Mouse (Mus musculus): ENCODE data around the gene Bloc1s1. TPM values are rescaled to one million over a fixed set of nuclear protein-coding genes. Genes with fewer than 3 reads are reported as not detected.

Bloc1s1 gene
- 196 and 213 TPM in 2 replicates for polyA plus RNA-seq (2014; fragmentation: Nextera tagmentation; extraction: Ambion mirVana)

DNA sequence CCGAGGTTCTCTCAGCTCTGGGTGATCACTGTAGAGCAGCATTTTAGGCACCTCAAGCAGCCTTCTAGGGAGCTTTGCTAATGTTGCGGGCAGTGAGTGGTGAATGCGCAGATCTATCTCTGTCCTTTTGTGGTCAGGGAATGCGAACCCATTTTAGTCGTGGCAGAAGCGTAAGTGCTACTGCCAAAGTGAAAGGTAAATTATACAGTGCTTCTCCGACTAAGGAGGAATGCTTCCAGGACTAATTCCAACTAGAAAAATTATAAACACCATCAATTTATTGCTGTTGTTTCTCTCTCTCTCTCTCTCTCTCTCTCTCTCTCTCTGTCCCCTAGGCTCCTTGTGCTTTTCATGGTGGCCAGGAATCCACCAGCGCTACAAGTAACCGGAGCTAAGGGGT lies at the start of gene Bloc1s1:
Gene Bloc1s1, minus strand, starts transcription at position 101 of the 400 bp plus-strand sequence.
- H3K9ac ChIP-seq (replicated peaks; ENCODE audit: low read length), result peak within 1 kb of the TSS; percentile 73
- no peak for ATAC-seq (replicated peaks; ENCODE audit: insufficient number of reproducible peaks, low FRiP score, low TSS enrichment, low read depth)
- no peak for DNase-seq (ENCODE audit: low spot score)
- peak within 1 kb of the TSS; percentile 54 for H3K27ac ChIP-seq (replicated peaks; ENCODE audit: low read depth, low read length)
- H3K9me3 ChIP-seq (replicated peaks; ENCODE audit: control insufficient read depth, low read length), result no peaks in the 10 kb centered on the region
- no peaks in the 10 kb centered on the region for H3K36me3 ChIP-seq (replicated peaks; ENCODE audit: control insufficient read depth, insufficient read depth, low read depth, low read length)
- H3K4me3 ChIP-seq (ENCODE audit: low read depth, low read length), result peak within 1 kb of the TSS; percentile 86
- no peaks in the 10 kb centered on the region; the same call in 1 of the 2 replicates for H3K27me3 ChIP-seq (ENCODE audit: control insufficient read depth, insufficient read depth, low read length)
- no peaks in the 10 kb centered on the region; the same call in 1 of the 2 replicates for H3K4me1 ChIP-seq (ENCODE audit: control insufficient read depth, insufficient read depth, low read length)
- 71% methylated on average over 9 of the region's 9 CpGs for WGBS
- H3K4me2 ChIP-seq (ENCODE audit: low read depth, low read length), result peak within 1 kb of the TSS; percentile 69

DNA sequence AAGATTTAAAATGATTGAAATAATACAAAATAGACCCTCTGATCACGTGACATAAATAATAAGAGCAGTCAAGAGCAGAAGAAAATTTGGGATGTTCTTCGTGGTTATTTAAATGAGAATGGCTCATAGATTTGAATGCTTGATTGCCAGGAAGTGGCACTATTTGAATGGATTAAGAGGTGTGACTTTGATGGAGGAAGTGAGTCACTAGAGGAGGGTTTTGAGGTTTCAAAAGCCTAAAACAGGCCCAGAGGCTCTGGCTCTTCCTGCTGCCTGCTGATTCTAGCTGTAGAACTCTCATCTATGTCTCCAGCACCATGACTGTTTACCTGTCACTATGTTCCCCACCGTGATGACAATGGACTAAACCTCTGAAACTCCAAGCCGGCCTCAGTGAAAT lies 49.0 kb upstream of the Bloc1s1 start:
- no peak for DNase-seq (ENCODE audit: low spot score)
- Histone ChIP-seq H3K27ac (replicated peaks; ENCODE audit: low read depth, low read length) (no peak overlapping the region), H3K4me2 (ENCODE audit: low read depth, low read length) (no peak overlapping the region), H3K9me3 (replicated peaks; ENCODE audit: control insufficient read depth, low read length) (no peaks in the 10 kb centered on the region), H3K36me3 (replicated peaks; ENCODE audit: control insufficient read depth, insufficient read depth, low read depth, low read length) (no peaks in the 10 kb centered on the region), H3K9ac (replicated peaks; ENCODE audit: low read length) (no peak overlapping the region), H3K4me3 (ENCODE audit: low read depth, low read length) (no peak overlapping the region), H3K4me1 (ENCODE audit: control insufficient read depth, insufficient read depth, low read length) (no peaks in the 10 kb centered on the region), H3K27me3 (ENCODE audit: control insufficient read depth, insufficient read depth, low read length) (no peaks in the 10 kb centered on the region)
- 76% methylated on average over 4 of the region's 4 CpGs for WGBS
- ATAC-seq (replicated peaks; ENCODE audit: insufficient number of reproducible peaks, low FRiP score, low TSS enrichment, low read depth), result no peak

DNA sequence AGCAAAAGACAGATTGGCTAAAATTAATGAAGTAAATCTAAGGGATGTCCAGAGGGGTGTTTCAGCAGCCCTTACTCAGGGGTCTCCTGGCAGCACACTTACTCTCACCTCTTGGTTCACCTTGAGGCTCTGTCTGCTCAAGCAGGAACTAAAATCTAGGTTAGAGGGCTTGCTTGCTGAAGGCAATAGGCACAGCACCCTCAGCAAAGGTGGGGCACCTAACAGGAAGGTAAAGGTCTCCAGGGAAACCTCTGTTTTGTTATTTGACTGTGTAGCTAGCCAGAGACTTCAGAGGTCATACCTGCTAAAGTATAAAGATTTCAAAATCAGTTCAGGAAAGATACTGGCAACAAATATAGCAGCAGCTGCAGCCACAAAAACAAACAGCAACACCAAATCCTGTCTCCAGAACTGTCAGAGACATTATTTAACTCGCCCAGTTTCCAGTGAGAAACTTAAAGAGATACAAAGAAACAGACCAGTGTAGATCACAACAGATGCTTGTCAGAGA lies 47.0 kb upstream of the Bloc1s1 start:
- Histone ChIP-seq H3K9ac (replicated peaks; ENCODE audit: low read length) (no peak overlapping the region), H3K27ac (replicated peaks; ENCODE audit: low read depth, low read length) (no peak overlapping the region), H3K27me3 (ENCODE audit: control insufficient read depth, insufficient read depth, low read length) (no peaks in the 10 kb centered on the region), H3K4me1 (ENCODE audit: control insufficient read depth, insufficient read depth, low read length) (no peaks in the 10 kb centered on the region), H3K9me3 (replicated peaks; ENCODE audit: control insufficient read depth, low read length) (no peaks in the 10 kb centered on the region), H3K4me2 (ENCODE audit: low read depth, low read length) (no peak overlapping the region), H3K4me3 (ENCODE audit: low read depth, low read length) (no peak overlapping the region), H3K36me3 (replicated peaks; ENCODE audit: control insufficient read depth, insufficient read depth, low read depth, low read length) (no peaks in the 10 kb centered on the region)
- ATAC-seq (replicated peaks; ENCODE audit: insufficient number of reproducible peaks, low FRiP score, low TSS enrichment, low read depth) (no peak), DNase-seq (ENCODE audit: low spot score) (no peak)
- WGBS, result 58% methylated on average over 1 of the region's 1 CpGs

DNA sequence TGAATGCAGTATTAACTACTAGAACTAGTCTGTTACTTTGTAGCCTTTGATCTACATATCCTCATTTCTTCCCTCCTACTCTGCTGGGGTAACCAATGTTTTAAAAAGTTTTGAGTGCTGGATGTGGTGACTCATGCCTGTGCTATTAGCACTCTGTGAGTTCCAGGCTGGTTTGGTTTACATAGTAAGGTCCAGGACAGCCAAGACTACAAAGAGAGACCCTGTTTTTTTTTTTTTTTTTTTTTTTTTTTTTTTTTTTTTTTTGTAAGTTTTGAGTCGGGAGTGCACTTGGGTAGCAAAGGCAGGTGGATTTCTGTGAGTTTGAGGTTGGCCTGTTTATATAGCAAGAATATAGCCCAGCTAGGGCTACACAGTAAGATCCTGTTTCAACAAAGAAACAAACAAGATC lies 44.5 kb upstream of the Bloc1s1 start:
- Histone ChIP-seq H3K9ac (replicated peaks; ENCODE audit: low read length) (no peak overlapping the region), H3K9me3 (replicated peaks; ENCODE audit: control insufficient read depth, low read length) (no peaks in the 10 kb centered on the region), H3K4me3 (ENCODE audit: low read depth, low read length) (no peak overlapping the region), H3K4me2 (ENCODE audit: low read depth, low read length) (no peak overlapping the region), H3K36me3 (replicated peaks; ENCODE audit: control insufficient read depth, insufficient read depth, low read depth, low read length) (no peaks in the 10 kb centered on the region), H3K27ac (replicated peaks; ENCODE audit: low read depth, low read length) (no peak overlapping the region), H3K27me3 (ENCODE audit: control insufficient read depth, insufficient read depth, low read length) (no peaks in the 10 kb centered on the region), H3K4me1 (ENCODE audit: control insufficient read depth, insufficient read depth, low read length) (no peaks in the 10 kb centered on the region)
- DNase-seq (ENCODE audit: low spot score) (no peak), ATAC-seq (replicated peaks; ENCODE audit: insufficient number of reproducible peaks, low FRiP score, low TSS enrichment, low read depth) (no peak)
- WGBS, result 53% methylated on average over 1 of the region's 1 CpGs

DNA sequence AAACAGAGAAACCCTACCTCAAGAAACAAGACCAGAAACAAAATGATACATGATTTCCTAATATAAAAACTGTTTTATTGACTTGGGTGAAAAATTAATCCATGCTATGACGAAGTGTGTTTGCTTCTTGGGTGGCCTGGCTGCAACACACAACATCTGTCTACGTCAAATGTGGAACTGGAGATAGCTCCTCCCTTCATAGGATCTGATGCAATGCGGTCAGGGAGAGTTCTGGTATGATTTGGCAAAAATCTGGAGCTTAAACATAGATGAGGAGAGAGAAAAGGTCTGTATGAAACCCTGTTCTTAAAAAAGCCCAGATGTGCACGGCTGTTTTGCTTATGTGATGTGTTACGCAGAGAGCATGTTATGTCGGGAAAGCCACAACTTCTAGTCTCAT lies 42.0 kb upstream of the Bloc1s1 start:
- WGBS, result 88% methylated on average over 6 of the region's 6 CpGs
- ATAC-seq (replicated peaks; ENCODE audit: insufficient number of reproducible peaks, low FRiP score, low TSS enrichment, low read depth), result no peak

DNA sequence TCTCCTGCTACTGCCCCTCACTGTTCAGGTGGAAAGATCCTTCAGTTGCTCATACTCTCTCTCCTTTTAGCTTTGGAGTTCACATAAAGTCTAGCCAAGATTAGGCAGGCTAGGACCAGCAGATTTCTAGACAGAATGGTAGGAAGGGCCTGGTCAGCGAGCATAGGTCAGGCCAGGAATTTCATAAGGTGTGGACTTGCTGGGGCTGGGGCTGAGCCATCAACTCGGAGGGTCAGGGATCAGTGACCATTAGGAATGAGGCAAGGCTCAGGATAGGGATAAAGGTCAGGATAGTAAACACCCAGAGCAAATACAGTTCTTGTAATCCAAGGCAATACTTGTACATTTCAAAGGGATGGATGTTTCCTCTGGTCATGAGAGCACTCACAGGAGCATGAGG lies 41.1 kb upstream of the Bloc1s1 start:
- Histone ChIP-seq H3K27ac (replicated peaks; ENCODE audit: low read depth, low read length) (no peak overlapping the region), H3K4me1 (ENCODE audit: control insufficient read depth, insufficient read depth, low read length) (no peaks in the 10 kb centered on the region), H3K27me3 (ENCODE audit: control insufficient read depth, insufficient read depth, low read length) (no peaks in the 10 kb centered on the region), H3K9me3 (replicated peaks; ENCODE audit: control insufficient read depth, low read length) (no peaks in the 10 kb centered on the region), H3K9ac (replicated peaks; ENCODE audit: low read length) (no peak overlapping the region), H3K36me3 (replicated peaks; ENCODE audit: control insufficient read depth, insufficient read depth, low read depth, low read length) (no peaks in the 10 kb centered on the region), H3K4me3 (ENCODE audit: low read depth, low read length) (no peak overlapping the region), H3K4me2 (ENCODE audit: low read depth, low read length) (no peak overlapping the region)
- DNase-seq (ENCODE audit: low spot score) (no peak), ATAC-seq (replicated peaks; ENCODE audit: insufficient number of reproducible peaks, low FRiP score, low TSS enrichment, low read depth) (no peak)
- 74% methylated on average over 2 of the region's 2 CpGs for WGBS

More for the DNA sequence above, 42.0 kb upstream of the Bloc1s1 start:
- no peaks in the 10 kb centered on the region for H3K36me3 ChIP-seq (replicated peaks; ENCODE audit: control insufficient read depth, insufficient read depth, low read depth, low read length)
- DNase-seq (ENCODE audit: low spot score), result no peak
- H3K9ac ChIP-seq (replicated peaks; ENCODE audit: low read length), result no peak overlapping the region
- H3K27me3 ChIP-seq (ENCODE audit: control insufficient read depth, insufficient read depth, low read length), result no peaks in the 10 kb centered on the region
- no peaks in the 10 kb centered on the region for H3K9me3 ChIP-seq (replicated peaks; ENCODE audit: control insufficient read depth, low read length)
- no peak overlapping the region for H3K4me3 ChIP-seq (ENCODE audit: low read depth, low read length)
- H3K4me2 ChIP-seq (ENCODE audit: low read depth, low read length), result no peak overlapping the region
- no peak overlapping the region for H3K27ac ChIP-seq (replicated peaks; ENCODE audit: low read depth, low read length)
- no peaks in the 10 kb centered on the region for H3K4me1 ChIP-seq (ENCODE audit: control insufficient read depth, insufficient read depth, low read length)

DNA sequence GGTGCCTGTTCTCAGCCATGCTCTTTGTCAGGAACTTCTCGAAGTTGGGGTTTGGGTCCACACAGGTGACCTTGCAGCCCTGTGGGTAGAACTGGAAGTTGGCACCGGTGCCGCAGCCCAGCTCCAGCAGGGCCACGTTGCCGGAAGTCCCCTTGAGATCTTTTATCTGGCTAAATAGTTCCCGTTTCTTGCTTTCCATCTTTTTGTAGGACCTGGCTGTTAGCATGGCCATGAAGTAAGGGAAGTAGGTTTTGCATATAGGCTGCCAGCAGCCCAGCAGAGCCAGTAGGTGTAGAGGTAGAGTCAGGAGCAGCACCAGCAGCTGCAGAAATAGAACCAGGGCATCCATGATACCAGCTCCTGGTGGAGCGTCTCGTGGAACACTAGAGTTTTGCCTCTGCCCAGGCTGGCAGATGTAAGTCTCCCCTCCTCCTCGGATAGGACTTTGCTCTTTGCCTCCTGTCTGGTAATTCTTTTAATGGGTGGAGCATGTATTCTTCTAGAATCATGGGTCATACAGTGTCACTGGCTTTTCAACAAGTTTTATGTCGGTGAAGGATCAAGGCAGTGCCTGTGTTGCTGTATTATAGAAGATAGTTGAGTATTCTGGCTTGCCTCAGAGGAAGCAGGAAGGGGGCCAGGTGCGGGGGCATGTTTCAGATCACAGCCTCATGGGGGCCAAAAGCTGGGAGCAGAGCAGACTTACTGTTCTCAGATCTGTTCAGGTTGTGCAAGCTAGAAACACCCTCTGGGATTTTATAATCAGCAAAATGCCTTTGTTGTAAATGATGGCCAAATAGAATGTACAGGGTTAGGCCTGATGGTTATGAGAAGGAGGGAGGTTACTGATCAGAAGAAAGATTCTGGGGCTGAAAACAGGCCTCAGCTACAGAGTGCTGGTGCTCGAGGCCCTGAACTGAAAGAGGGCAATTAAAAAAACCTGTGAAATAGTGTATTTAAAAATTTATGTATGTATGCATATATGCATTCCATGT lies 37.1 kb upstream of the Bloc1s1 start, which contains the start of gene Mettl7b:
Gene Mettl7b, minus strand, starts transcription at position 399 of the 995 bp plus-strand sequence.
- Histone ChIP-seq H3K36me3 (replicated peaks; ENCODE audit: control insufficient read depth, insufficient read depth, low read depth, low read length) (no peaks in the 10 kb centered on the region), H3K9me3 (replicated peaks; ENCODE audit: control insufficient read depth, low read length) (no peaks in the 10 kb centered on the region), H3K9ac (replicated peaks; ENCODE audit: low read length) (no peak within 1 kb of the TSS), H3K27ac (replicated peaks; ENCODE audit: low read depth, low read length) (no peak within 1 kb of the TSS), H3K4me1 (ENCODE audit: control insufficient read depth, insufficient read depth, low read length) (no peaks in the 10 kb centered on the region), H3K27me3 (ENCODE audit: control insufficient read depth, insufficient read depth, low read length) (no peaks in the 10 kb centered on the region), H3K4me3 (ENCODE audit: low read depth, low read length) (no peak within 1 kb of the TSS), H3K4me2 (ENCODE audit: low read depth, low read length) (no peak within 1 kb of the TSS)
- WGBS, result 84% methylated on average over 12 of the region's 12 CpGs
- ATAC-seq (replicated peaks; ENCODE audit: insufficient number of reproducible peaks, low FRiP score, low TSS enrichment, low read depth) (no peak), DNase-seq (ENCODE audit: low spot score) (no peak)

DNA sequence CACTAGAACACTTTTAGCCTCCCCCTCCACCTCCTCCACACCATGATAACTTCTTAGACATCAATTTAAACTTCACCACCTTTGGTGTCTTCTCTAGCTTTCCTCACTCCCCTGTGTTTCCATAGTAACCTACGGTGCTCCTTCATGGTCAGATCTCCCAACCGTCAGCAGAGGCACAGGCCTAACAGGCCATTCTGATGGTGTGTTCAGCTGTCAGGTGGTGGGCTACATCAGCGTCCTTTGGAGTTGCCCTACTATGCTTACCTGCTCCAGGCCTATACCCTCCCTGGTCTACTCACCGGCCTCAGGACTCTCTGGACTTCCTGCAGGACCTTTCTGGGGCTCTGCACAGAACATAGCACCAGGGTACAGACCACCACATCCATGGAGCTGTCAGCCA lies 36.3 kb upstream of the Bloc1s1 start:
- no peak overlapping the region for H3K9ac ChIP-seq (replicated peaks; ENCODE audit: low read length)
- WGBS, result 81% methylated on average over 4 of the region's 4 CpGs
- no peak overlapping the region for H3K27ac ChIP-seq (replicated peaks; ENCODE audit: low read depth, low read length)
- no peak for ATAC-seq (replicated peaks; ENCODE audit: insufficient number of reproducible peaks, low FRiP score, low TSS enrichment, low read depth)
- H3K27me3 ChIP-seq (ENCODE audit: control insufficient read depth, insufficient read depth, low read length), result no peaks in the 10 kb centered on the region
- H3K4me1 ChIP-seq (ENCODE audit: control insufficient read depth, insufficient read depth, low read length), result no peaks in the 10 kb centered on the region
- H3K9me3 ChIP-seq (replicated peaks; ENCODE audit: control insufficient read depth, low read length), result no peaks in the 10 kb centered on the region
- no peaks in the 10 kb centered on the region for H3K36me3 ChIP-seq (replicated peaks; ENCODE audit: control insufficient read depth, insufficient read depth, low read depth, low read length)
- no peak overlapping the region for H3K4me2 ChIP-seq (ENCODE audit: low read depth, low read length)
- H3K4me3 ChIP-seq (ENCODE audit: low read depth, low read length), result no peak overlapping the region
- no peak for DNase-seq (ENCODE audit: low spot score)
